Mouse (Mus musculus) common myeloid progenitor, adult 5-6 weeks (primary cell): ENCODE measurements around the gene Gm6121. TPM values are rescaled to one million over a fixed set of nuclear protein-coding genes. Genes with fewer than 3 reads are reported as not detected.
"Not testable (repeated sequence)": the region's sequence is repeated elsewhere in the genome, so short reads cannot be mapped to it uniquely, and the experiment has no call there.

Experiments used
- ATAC-seq: replicated peaks from 2 replicates; pipeline ENCODE4 v1.8.0; 2016; ENCODE audit warnings: low read depth, mild to moderate bottlenecking, moderate TSS enrichment, inconsistent platforms; ENCODE audit not compliant: poor library complexity, severe bottlenecking
- total RNA-seq: library from RNA; stranded (forward); fragments of 200-1000, 187-1606 nt; gene quantifications from 2 replicates; pipeline ENCODE4 v1.2.3, GENCODE M21; 2017

Gm6121 gene
- total RNA-seq, result not detected in 2 replicates

DNA sequence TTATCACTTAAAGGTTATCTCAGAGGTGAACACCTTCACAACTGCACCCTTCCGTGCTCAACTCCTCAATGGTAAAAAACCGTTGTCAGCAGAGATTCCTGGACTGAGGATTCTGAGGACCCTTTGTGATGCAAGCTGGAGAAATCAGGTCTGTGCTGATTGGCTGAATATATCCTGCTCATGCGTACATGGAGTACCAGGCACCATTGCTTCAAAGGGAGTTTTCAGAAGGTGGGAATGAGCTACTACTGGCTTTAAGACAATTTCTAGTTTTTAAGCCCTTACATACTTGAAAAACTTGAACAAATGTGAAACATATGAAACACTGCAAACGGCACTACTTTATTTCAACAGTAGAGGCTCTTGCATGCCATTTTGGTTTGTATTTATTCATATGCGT, at the start of gene Gm6121:
Gene Gm6121, minus strand, starts transcription at position 101 of the 400 bp plus-strand sequence.
- ATAC-seq, result not testable (repeated sequence)

Other genes with a start within 250 kb of the Gm6121 start
- not detected in 2 replicates for gene Gm14525, start 233.1 kb downstream of the Gm6121 start, total RNA-seq